Mouse (Mus musculus) kidney, embryonic 16.5 days (tissue): Measurements from ENCODE around the gene Igf1r. TPM values are rescaled to one million over a fixed set of nuclear protein-coding genes. Genes with fewer than 3 reads are reported as not detected.

Experiments used
- ATAC-seq: fragments of 200-750 bp; cut with Nextera tagmentation; 2 replicates; pipeline ENCODE4 v1.8.0; 2017; ENCODE audit warnings: moderate TSS enrichment; ENCODE audit not compliant: low FRiP score, low TSS enrichment
- H3K27ac ChIP-seq: fragments of 300-500 bp; sonication (generic); 2 replicates; pipeline ENCODE4 v1.5.1; 2014; ENCODE audit warnings: low read length
- H3K27me3 ChIP-seq: fragments of 300-500 bp; sonication (generic); 2 replicates; pipeline ENCODE4 v1.6.1; 2014; ENCODE audit warnings: low read length, control low read depth, mixed read lengths; ENCODE audit not compliant: insufficient read depth
- H3K36me3 ChIP-seq: fragments of 300-500 bp; sonication (generic); 2 replicates; pipeline ENCODE4 v1.6.1; 2014; ENCODE audit warnings: low read length, control low read depth, mixed read lengths; ENCODE audit not compliant: insufficient read depth
- H3K4me1 ChIP-seq: fragments of 300-500 bp; sonication (generic); 2 replicates; pipeline ENCODE4 v1.6.1; 2014; ENCODE audit warnings: low read length, control low read depth, mixed read lengths; ENCODE audit not compliant: insufficient read depth
- H3K4me2 ChIP-seq: fragments of 300-500 bp; sonication (generic); replicated peaks from 2 replicates; pipeline ENCODE4 v1.6.1; 2014; ENCODE audit warnings: low read depth, low read length
- H3K4me3 ChIP-seq: fragments of 300-500 bp; sonication (generic); 2 replicates; pipeline ENCODE4 v1.5.1; 2014; ENCODE audit warnings: mild to moderate bottlenecking, low read length
- H3K9ac ChIP-seq: fragments of 300-500 bp; sonication (generic); replicated peaks from 2 replicates; pipeline ENCODE4 v1.6.1; 2014; ENCODE audit warnings: low read length
- H3K9me3 ChIP-seq: fragments of 300-500 bp; sonication (generic); 2 replicates; pipeline ENCODE4 v1.6.1; 2016; ENCODE audit warnings: low read length, control low read depth
- WGBS: fragments of 180-500 bp; shearing (Covaris S2); extraction: QIAGEN DNeasy Blood & Tissue Kit; methylation state at CpG from one replicate; pipeline ENCODE4 v1.1.7; 2014; 5-methylcytosine and 5-hydroxymethylcytosine counted together
- polyA plus RNA-seq: library from polyadenylated mRNA; unstranded; fragments of >200 nt; fragmentation: Nextera tagmentation; extraction: Ambion mirVana; gene quantifications from 2 replicates; pipeline ENCODE4 v1.2.1, GENCODE M21; 2015

Igf1r gene
- polyA plus RNA-seq, 1 experiment from 2014 or later = 22.3 TPM

DNA sequence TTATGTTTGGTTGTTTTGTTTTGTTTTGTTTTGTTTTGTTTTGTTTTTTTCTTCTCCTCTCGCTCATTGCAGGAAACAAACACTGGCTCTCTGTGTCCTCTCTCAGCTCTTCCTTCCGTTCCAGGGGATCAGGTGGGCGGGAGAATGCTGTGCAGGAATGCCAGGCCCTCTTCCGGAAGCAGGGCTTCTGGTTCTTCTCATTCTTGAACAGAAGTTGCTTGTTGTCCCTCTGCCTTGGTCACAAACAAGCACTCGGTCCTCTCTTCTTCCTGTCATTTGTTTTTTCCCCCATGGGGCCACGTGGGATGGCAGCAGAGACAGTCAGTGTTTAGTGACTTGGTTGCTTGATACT lies 59.5 kb downstream of the Igf1r start:
- Histone ChIP-seq H3K27me3 (no peaks in the 10 kb centered on the region), H3K27ac (no peak overlapping the region), H3K4me3 (no peak overlapping the region), H3K9me3 (no peaks in the 10 kb centered on the region), H3K4me2 (no peak overlapping the region), H3K4me1 (peaks cover 23% of the 10 kb centered on the region), H3K36me3 (peaks cover 33% of the 10 kb centered on the region), H3K9ac (no peak overlapping the region)
- 65% methylated on average over 6 of the region's 6 CpGs for WGBS
- no peak for ATAC-seq

DNA sequence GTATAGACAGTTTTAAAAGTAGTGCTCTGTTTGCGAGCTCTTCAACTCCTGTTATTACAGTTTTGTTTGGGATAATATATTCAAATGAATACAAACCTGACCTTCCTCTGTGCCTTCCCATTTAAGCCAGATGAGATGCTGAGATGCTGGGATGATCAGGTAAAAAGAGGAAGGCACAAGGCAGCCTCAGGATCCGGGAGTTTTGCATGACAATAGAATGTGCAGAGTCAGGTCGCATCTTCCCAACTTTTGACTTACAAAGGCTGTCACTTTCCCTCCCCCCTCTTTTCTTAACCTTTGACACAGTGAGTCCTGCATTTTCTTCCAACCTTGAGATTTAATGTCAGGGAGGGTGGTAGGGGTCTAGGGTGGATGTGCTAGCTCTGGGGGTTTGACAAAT lies 61.9 kb downstream of the Igf1r start:
- Histone ChIP-seq H3K4me1 (peaks cover 23% of the 10 kb centered on the region), H3K27ac (no peak overlapping the region), H3K27me3 (no peaks in the 10 kb centered on the region), H3K36me3 (peaks cover 17% of the 10 kb centered on the region), H3K9me3 (no peaks in the 10 kb centered on the region), H3K9ac (no peak overlapping the region), H3K4me2 (no peak overlapping the region), H3K4me3 (no peak overlapping the region)
- WGBS = 77% methylated on average over 3 of the region's 3 CpGs
- no peak for ATAC-seq

DNA sequence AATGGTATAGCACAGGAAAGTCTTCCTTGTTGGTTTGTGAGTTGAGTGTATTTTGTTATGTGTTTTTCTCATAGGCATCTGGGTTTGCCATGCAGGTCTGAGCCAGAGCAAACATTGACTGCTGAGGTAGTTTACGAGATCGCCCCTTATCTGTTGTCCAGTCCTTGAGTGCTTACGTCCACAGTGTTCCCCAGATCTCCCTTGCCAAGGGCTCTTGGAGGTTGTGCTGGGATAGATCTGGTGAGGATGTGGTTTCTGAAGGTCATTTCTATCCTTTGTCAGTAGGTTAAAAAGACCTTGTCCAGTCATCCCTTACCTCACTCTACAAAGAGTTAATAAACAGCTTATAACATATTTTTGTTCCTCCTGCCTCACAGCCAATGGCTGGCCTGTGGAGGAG lies 62.8 kb downstream of the Igf1r start:
- WGBS = 89% methylated on average over 3 of the region's 3 CpGs

DNA sequence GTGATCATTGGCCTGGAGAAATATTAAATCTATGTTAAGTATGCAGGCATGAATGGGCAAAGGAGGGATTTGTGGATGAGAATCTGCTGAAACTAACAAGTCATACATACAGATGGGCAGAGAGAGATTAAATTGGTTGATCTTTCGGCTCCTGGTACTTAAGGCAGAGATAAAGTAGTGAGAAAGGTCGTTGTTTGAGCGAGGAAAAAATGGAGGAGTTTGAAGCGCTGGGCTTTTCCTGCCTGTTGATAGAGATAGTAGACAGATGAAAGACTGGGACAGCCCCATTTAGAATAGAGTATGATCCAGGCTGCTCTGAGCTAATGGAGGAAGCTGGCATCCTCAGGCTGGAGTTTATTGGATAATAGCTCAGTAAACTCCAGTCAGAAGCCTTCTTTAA lies 65.4 kb downstream of the Igf1r start:
- 77% methylated on average over 4 of the region's 4 CpGs for WGBS
- ATAC-seq = no peak
- no peak overlapping the region for H3K27ac ChIP-seq
- no peaks in the 10 kb centered on the region for H3K9me3 ChIP-seq
- no peak overlapping the region for H3K4me3 ChIP-seq
- peaks cover 15% of the 10 kb centered on the region for H3K36me3 ChIP-seq
- H3K4me1 ChIP-seq = peaks cover 34% of the 10 kb centered on the region
- no peaks in the 10 kb centered on the region for H3K27me3 ChIP-seq
- H3K9ac ChIP-seq = no peak overlapping the region
- no peak overlapping the region for H3K4me2 ChIP-seq

More for the DNA sequence above, 62.8 kb downstream of the Igf1r start:
- no peak overlapping the region for H3K4me3 ChIP-seq
- H3K36me3 ChIP-seq = peaks cover 15% of the 10 kb centered on the region
- no peak for ATAC-seq
- peaks cover 28% of the 10 kb centered on the region for H3K4me1 ChIP-seq
- no peak overlapping the region for H3K27ac ChIP-seq
- no peak overlapping the region for H3K9ac ChIP-seq
- no peaks in the 10 kb centered on the region for H3K27me3 ChIP-seq
- no peak overlapping the region for H3K4me2 ChIP-seq
- H3K9me3 ChIP-seq = no peaks in the 10 kb centered on the region

DNA sequence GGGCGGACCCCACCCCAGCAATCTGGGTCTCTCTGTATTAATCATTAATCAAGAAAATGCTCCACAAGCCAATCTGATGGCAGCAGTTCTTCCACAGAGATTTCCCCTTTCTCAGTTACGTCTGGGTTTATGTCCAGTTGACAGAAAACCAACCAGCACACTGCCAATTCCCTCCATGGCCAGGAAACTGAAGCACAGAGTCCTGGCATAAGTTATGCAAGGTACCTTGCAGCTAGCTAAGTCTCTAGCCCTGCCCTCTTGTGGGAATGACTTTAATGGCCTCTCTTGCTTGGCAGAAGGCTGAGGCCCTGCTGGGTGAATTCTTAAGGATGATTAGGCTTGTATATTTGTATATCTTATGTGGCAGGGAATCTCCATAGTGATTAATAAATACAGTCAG lies 67.9 kb downstream of the Igf1r start:
- Histone ChIP-seq H3K4me2 (no peak overlapping the region), H3K9me3 (no peaks in the 10 kb centered on the region; the same call in 1 of the 2 replicates), H3K4me1 (peaks cover 48% of the 10 kb centered on the region), H3K27me3 (no peaks in the 10 kb centered on the region), H3K36me3 (peaks cover 19% of the 10 kb centered on the region), H3K9ac (no peak overlapping the region), H3K4me3 (no peak overlapping the region), H3K27ac (no peak overlapping the region)
- no peak for ATAC-seq
- 61% methylated on average over 2 of the region's 2 CpGs for WGBS

DNA sequence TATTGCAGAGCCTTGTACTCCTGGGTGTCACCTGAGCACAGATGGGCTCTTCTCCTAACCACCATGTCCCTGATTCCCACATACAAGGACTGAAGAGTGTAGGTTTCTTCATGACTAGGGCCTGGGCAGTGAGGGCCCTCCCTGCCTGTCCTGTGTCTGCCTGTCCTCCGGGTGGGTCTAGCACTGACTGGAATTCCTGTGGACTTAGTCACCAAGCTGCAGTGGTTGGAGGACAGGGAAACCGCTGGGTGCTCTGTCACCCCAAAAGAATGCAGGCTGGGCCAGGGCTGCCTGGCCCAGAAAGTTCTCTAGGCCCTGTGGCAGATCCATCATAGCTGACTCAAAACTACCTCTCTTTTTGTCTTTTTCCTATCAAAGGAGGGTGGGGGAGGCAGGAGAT lies 69.1 kb downstream of the Igf1r start:
- H3K9me3 ChIP-seq = no peaks in the 10 kb centered on the region; the same call in 1 of the 2 replicates
- no peak overlapping the region for H3K4me3 ChIP-seq
- H3K27ac ChIP-seq = peak overlapping the region; percentile 52
- H3K4me1 ChIP-seq = peaks cover 60% of the 10 kb centered on the region
- no peak overlapping the region for H3K4me2 ChIP-seq
- H3K27me3 ChIP-seq = no peaks in the 10 kb centered on the region
- 31% methylated on average over 2 of the region's 2 CpGs for WGBS
- H3K36me3 ChIP-seq = peaks cover 8% of the 10 kb centered on the region; the same call in 1 of the 2 replicates
- peak; percentile 79 for ATAC-seq
- no peak overlapping the region for H3K9ac ChIP-seq

DNA sequence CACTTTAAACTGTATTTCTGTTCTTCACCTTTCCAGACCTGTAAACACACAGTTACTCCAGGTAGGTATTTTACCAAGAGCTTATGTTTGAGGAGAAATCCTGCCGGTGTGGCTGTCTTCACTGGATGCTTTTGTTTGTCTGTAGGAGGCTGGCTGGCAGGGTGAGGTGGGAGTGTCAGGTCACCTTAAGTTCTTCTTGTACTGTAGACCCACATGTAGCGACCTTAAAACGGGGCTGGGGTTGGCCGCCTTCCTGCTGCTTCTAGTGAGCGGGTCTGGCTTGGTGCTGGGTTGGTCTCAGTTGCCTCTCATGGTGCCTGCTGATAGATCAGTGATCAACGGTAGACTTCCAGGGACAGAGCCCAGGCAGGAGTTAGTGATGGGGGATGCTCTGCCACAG lies 69.6 kb downstream of the Igf1r start:
- ATAC-seq = no peak
- Histone ChIP-seq H3K4me1 (peaks cover 60% of the 10 kb centered on the region), H3K9me3 (no peaks in the 10 kb centered on the region; the same call in 1 of the 2 replicates), H3K36me3 (peaks cover 8% of the 10 kb centered on the region; the same call in 1 of the 2 replicates), H3K27ac (peak overlapping the region; percentile 52), H3K4me2 (no peak overlapping the region), H3K4me3 (no peak overlapping the region), H3K9ac (no peak overlapping the region), H3K27me3 (no peaks in the 10 kb centered on the region)
- WGBS = 51% methylated on average over 6 of the region's 6 CpGs

DNA sequence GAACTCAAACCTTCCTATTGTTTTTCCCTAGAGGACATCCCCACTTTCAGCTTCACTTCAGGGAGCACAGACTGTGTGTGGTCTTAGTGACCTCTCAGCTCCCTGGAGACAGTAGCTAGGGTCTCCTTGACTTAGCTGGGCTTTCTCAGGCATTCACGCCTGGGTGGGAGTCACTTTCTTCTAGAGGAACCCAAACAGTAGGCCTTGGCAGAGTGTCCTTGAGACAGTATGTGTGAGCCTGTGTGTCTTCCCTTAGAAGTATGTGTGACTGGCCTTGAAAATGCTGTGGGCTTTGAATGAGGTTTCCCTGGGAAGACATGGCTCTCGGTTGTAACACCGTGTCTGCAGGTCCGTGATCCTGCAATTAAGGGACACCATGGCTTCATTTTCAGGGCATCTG lies 71.3 kb downstream of the Igf1r start:
- peaks cover 66% of the 10 kb centered on the region for H3K4me1 ChIP-seq
- H3K27ac ChIP-seq = peak overlapping the region; percentile 52
- H3K4me2 ChIP-seq = no peak overlapping the region
- WGBS = 77% methylated on average over 4 of the region's 4 CpGs
- peaks cover 8% of the 10 kb centered on the region; the same call in 1 of the 2 replicates for H3K36me3 ChIP-seq
- H3K9me3 ChIP-seq = no peaks in the 10 kb centered on the region; the same call in 1 of the 2 replicates
- no peaks in the 10 kb centered on the region for H3K27me3 ChIP-seq
- H3K4me3 ChIP-seq = no peak overlapping the region
- H3K9ac ChIP-seq = no peak overlapping the region
- ATAC-seq = no peak

DNA sequence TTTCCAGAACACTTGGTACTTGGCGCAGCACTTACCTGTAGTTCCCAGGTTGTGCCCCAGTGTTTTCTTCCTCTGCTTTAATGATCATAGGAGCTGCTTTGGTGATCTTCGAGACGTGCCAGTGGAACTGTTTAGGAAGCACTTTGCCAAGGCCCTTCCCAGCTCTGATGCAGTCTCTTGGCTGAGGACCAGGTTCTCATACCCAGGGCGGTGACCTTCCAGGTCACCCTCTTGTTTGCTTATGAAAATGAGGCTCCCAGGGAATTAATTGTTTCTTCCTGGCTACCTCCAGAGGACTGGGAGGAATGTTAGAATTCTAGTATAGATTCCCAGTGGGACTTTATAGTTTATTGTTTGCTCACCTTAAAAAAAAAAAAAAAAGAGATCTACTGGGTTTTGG lies 72.0 kb downstream of the Igf1r start:
- Histone ChIP-seq H3K27ac (no peak overlapping the region), H3K9ac (no peak overlapping the region), H3K4me1 (peaks cover 73% of the 10 kb centered on the region), H3K27me3 (no peaks in the 10 kb centered on the region), H3K4me3 (no peak overlapping the region), H3K36me3 (peaks cover 8% of the 10 kb centered on the region; the same call in 1 of the 2 replicates), H3K4me2 (no peak overlapping the region), H3K9me3 (no peaks in the 10 kb centered on the region; the same call in 1 of the 2 replicates)
- 71% methylated on average over 4 of the region's 4 CpGs for WGBS
- ATAC-seq = no peak

DNA sequence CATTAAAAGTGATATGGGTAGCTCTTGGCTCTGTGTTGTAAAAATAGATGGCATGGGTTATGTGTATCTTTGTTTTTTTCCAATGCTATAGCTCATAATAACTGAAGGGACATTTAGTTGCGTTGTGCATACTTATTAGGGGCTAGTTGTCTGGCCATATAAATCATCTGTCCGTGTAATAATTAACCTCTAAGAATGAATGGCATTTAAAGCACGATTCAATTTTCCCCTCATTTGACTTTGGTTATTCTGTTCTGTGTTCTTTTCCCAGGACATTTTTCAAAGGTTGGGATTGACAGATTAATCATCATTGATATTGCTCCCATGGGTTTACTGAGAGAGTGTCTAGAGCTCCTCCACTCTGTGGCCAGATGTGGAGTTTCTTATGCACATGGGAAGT lies 72.8 kb downstream of the Igf1r start:
- 0 out of 2 replicates have a peak, but pooled peaks have one; percentile 20 for ATAC-seq
- Histone ChIP-seq H3K4me2 (no peak overlapping the region), H3K9me3 (no peaks in the 10 kb centered on the region; the same call in 1 of the 2 replicates), H3K36me3 (peaks cover 8% of the 10 kb centered on the region; the same call in 1 of the 2 replicates), H3K4me3 (no peak overlapping the region), H3K27ac (peak overlapping the region; percentile 50), H3K9ac (no peak overlapping the region), H3K4me1 (peaks cover 76% of the 10 kb centered on the region), H3K27me3 (no peaks in the 10 kb centered on the region)
- WGBS = 34% methylated on average over 3 of the region's 3 CpGs
